Mouse (Mus musculus) CH12.LX (cell line): ENCODE results near the gene Usp25. TPM values are rescaled to one million over a fixed set of nuclear protein-coding genes. Genes with fewer than 3 reads are reported as not detected.

ENCODE experiments used
- DNase-seq: peaks from one replicate; pipeline ENCODE4 v3.0.0-alpha.2; 2013; ENCODE audit errors: extremely low read depth
- H3K27ac ChIP-seq: 2 replicates; pipeline ENCODE4 v1.5.1; 2012; ENCODE audit warnings: low read depth, mild to moderate bottlenecking, control low read depth, moderate library complexity; ENCODE audit not compliant: insufficient read depth
- H3K27me3 ChIP-seq: replicated peaks from 2 replicates; pipeline ENCODE3; 2012; ENCODE audit warnings: inconsistent platforms
- H3K36me3 ChIP-seq, 2 experiments: replicated peaks in 1 of 2; 2 replicates each; pipeline versions ENCODE3 to v1.6.1; 2012; ENCODE audit warnings: inconsistent platforms in 1 of 2, low read length in 1 of 2, mild to moderate bottlenecking in 1 of 2, mixed read lengths in 1 of 2, moderate library complexity in 1 of 2; ENCODE audit not compliant: control insufficient read depth in 1 of 2, insufficient read depth in 1 of 2
- H3K4me1 ChIP-seq, 2 experiments: 2 replicates each; pipeline ENCODE4 v1.6.1; 2012; ENCODE audit warnings: inconsistent platforms in 1 of 2, moderate library complexity in 1 of 2; ENCODE audit not compliant: insufficient read depth in 2 of 2, control insufficient read depth in 1 of 2
- H3K4me2 ChIP-seq: 2 replicates; pipeline ENCODE4 v1.6.1; 2012; ENCODE audit warnings: low read depth, mild to moderate bottlenecking, control low read depth; ENCODE audit not compliant: poor library complexity, insufficient read depth, severe bottlenecking
- H3K4me3 ChIP-seq, 3 experiments: fragments of 150-350 bp in 1 of 3; sonication (generic) in 1 of 3; replicated peaks in 1 of 3; 2 replicates each; pipeline versions ENCODE3 to v1.5.1; 2011 to 2012; ENCODE audit warnings: low read depth in 2 of 3, low read length in 2 of 3, mild to moderate bottlenecking in 2 of 3, moderate library complexity in 2 of 3, control low read depth in 1 of 3, improper control_type of control experiment in 1 of 3, inconsistent platforms in 1 of 3, mixed read lengths in 1 of 3; ENCODE audit not compliant: poor library complexity in 1 of 3
- H3K79me2 ChIP-seq: replicated peaks from 2 replicates; pipeline ENCODE4 v1.6.1; 2012; ENCODE audit warnings: mild to moderate bottlenecking, moderate library complexity; ENCODE audit not compliant: control insufficient read depth, poor library complexity, insufficient read depth, severe bottlenecking; ENCODE audit errors: extremely low read depth
- H3K9ac ChIP-seq: 2 replicates; pipeline ENCODE4 v1.6.1; 2012; ENCODE audit warnings: low read depth, mild to moderate bottlenecking, control low read depth, moderate library complexity; ENCODE audit not compliant: insufficient read depth
- H3K9me3 ChIP-seq: replicated peaks from 2 replicates; pipeline ENCODE3; 2012; ENCODE audit warnings: low read length, inconsistent platforms, mixed read lengths
- BHLHE40 ChIP-seq: IDR thresholded peaks from 2 replicates; pipeline ENCODE4 v1.6.1; 2011; ENCODE audit warnings: mild to moderate bottlenecking, low read depth, low read length, improper control_type of control experiment
- CHD1 ChIP-seq: IDR thresholded peaks from 2 replicates; pipeline ENCODE4 v1.6.1; 2012; ENCODE audit warnings: low read depth, low read length, improper control_type of control experiment, inconsistent platforms
- CTCF ChIP-seq, 2 experiments: IDR thresholded peaks in 1 of 2; conservative IDR thresholded peaks in 1 of 2; 2 replicates each; pipeline ENCODE4 v1.5.1; 2011 to 2012; ENCODE audit warnings: low read depth in 2 of 2, low read length in 2 of 2, improper control_type of control experiment in 1 of 2, inconsistent platforms in 1 of 2, mild to moderate bottlenecking in 1 of 2, moderate library complexity in 1 of 2
- E2F4 ChIP-seq: IDR thresholded peaks from 2 replicates; pipeline ENCODE4 v1.6.1; 2011; ENCODE audit warnings: low read depth, low read length, improper control_type of control experiment; ENCODE audit not compliant: insufficient replicate concordance
- ELF1 ChIP-seq: IDR thresholded peaks from 2 replicates; pipeline ENCODE4 v1.6.1; 2014; ENCODE audit warnings: low read depth, mild to moderate bottlenecking, inconsistent platforms, low read length, improper control_type of control experiment
- GABPA ChIP-seq: IDR thresholded peaks from 2 replicates; pipeline ENCODE4 v1.6.1; 2012; ENCODE audit warnings: low read depth, low read length, improper control_type of control experiment, inconsistent platforms; ENCODE audit not compliant: insufficient replicate concordance
- HCFC1 ChIP-seq: IDR thresholded peaks from 2 replicates; pipeline ENCODE4 v1.6.1; 2012; ENCODE audit warnings: low read depth, mild to moderate bottlenecking, inconsistent platforms, low read length, improper control_type of control experiment
- IRF4 ChIP-seq: IDR thresholded peaks from 2 replicates; pipeline ENCODE4 v1.6.1; 2014; ENCODE audit warnings: low read depth, mild to moderate bottlenecking, inconsistent platforms, low read length, improper control_type of control experiment
- JUN ChIP-seq: IDR thresholded peaks from 2 replicates; pipeline ENCODE4 v1.6.1; 2011; ENCODE audit warnings: low read depth, mild to moderate bottlenecking, low read length, improper control_type of control experiment, moderate library complexity; ENCODE audit not compliant: insufficient read depth
- KAT2A ChIP-seq: IDR thresholded peaks from 2 replicates; pipeline ENCODE4 v1.6.1; 2012; ENCODE audit warnings: low read length, improper control_type of control experiment, inconsistent platforms; ENCODE audit not compliant: insufficient replicate concordance
- MAZ ChIP-seq: IDR thresholded peaks from 2 replicates; pipeline ENCODE4 v1.6.1; 2012; ENCODE audit warnings: low read depth, mild to moderate bottlenecking, inconsistent platforms, low read length, improper control_type of control experiment, moderate library complexity
- MYC ChIP-seq: IDR thresholded peaks from 2 replicates; pipeline ENCODE4 v1.6.1; 2011; ENCODE audit warnings: low read depth, mild to moderate bottlenecking, improper control_type of control experiment, low read length
- NRF1 ChIP-seq: IDR thresholded peaks from 2 replicates; pipeline ENCODE4 v1.6.1; 2014; ENCODE audit warnings: low read depth, mild to moderate bottlenecking, inconsistent platforms, low read length, improper control_type of control experiment, moderate library complexity
- PAX5 ChIP-seq: IDR thresholded peaks from 2 replicates; pipeline ENCODE4 v1.6.1; 2012; ENCODE audit warnings: low read length, inconsistent platforms, mixed read lengths
- RAD21 ChIP-seq: IDR thresholded peaks from 2 replicates; pipeline ENCODE4 v1.6.1; 2011; ENCODE audit warnings: low read depth, mild to moderate bottlenecking, low read length, improper control_type of control experiment, moderate library complexity
- RCOR1 ChIP-seq: conservative IDR thresholded peaks from 2 replicates; pipeline ENCODE4 v1.6.1; 2012; ENCODE audit warnings: low read depth, mild to moderate bottlenecking, inconsistent platforms, low read length, improper control_type of control experiment
- TCF12 ChIP-seq: IDR thresholded peaks from 2 replicates; pipeline ENCODE4 v1.6.1; 2014; ENCODE audit warnings: low read depth, mild to moderate bottlenecking, inconsistent platforms, low read length, improper control_type of control experiment
- UBTF ChIP-seq: IDR thresholded peaks from 2 replicates; pipeline ENCODE4 v1.6.1; 2012; ENCODE audit warnings: low read depth, mild to moderate bottlenecking, inconsistent platforms, low read length, improper control_type of control experiment, moderate library complexity
- USF1 ChIP-seq: IDR thresholded peaks from 2 replicates; pipeline ENCODE4 v1.6.1; 2014; ENCODE audit warnings: low read depth, mild to moderate bottlenecking, inconsistent platforms, low read length, improper control_type of control experiment
- ZC3H11A ChIP-seq: IDR thresholded peaks from 2 replicates; pipeline ENCODE4 v1.6.1; 2012; ENCODE audit warnings: low read depth, mild to moderate bottlenecking, inconsistent platforms, low read length, improper control_type of control experiment
- ZMIZ1 ChIP-seq: IDR thresholded peaks from 2 replicates; pipeline ENCODE4 v1.6.1; 2012; ENCODE audit warnings: low read depth, mild to moderate bottlenecking, inconsistent platforms, low read length, improper control_type of control experiment
- ZNF384 ChIP-seq: IDR thresholded peaks from 2 replicates; pipeline ENCODE4 v1.6.1; 2012; ENCODE audit warnings: low read depth, low read length, improper control_type of control experiment, inconsistent platforms
- dilution Hi-C: fragments of 300-500 bp; cut with MboI; formaldehyde crosslinking; loops from 2 replicates; pipeline ENCODE4 v1.14.3; 2020; ENCODE audit warnings: low sequenced_read_pairs; ENCODE audit not compliant: extremely low pct_unique_long_range_greater_than_20kb, extremely low pct_ligation_motif_present
- in situ Hi-C: fragments of 300-500 bp; cut with MboI; formaldehyde crosslinking; loops from 3 replicates; pipeline ENCODE4 v1.14.3; 2019; ENCODE audit warnings: low sequenced_read_pairs, low pct_ligation_motif_present, low pct_unique_long_range_greater_than_20kb, mixed read lengths
- polyA plus RNA-seq: library from polyadenylated mRNA; unstranded; fragments of >175 nt; gene quantifications from 2 replicates; pipeline ENCODE4 v1.2.1, GENCODE M21; 2012; ENCODE audit warnings: low read depth; ENCODE audit not compliant: insufficient read length
- total RNA-seq, 2 experiments: library from RNA; depleted of rRNA; stranded (reverse); fragments of 300-350 nt in 1 of 2; fragments of >200 nt in 1 of 2; gene quantifications; 2 replicates each; pipeline ENCODE4 v1.2.3; 2012 to 2014

The Usp25 gene
- total and polyA plus RNA-seq, 3 experiments = 30.5 to 42.1 (median 32.5) TPM

GRCm38 (mm10) chr16:77146801-77147200, 133.3 kb downstream of the Usp25 start:
- no peak for TF ChIP-seq HCFC1
- TF ChIP-seq ZNF384 = no peak
- TF ChIP-seq BHLHE40 = no peak
- TF ChIP-seq RAD21 = no peak
- no peak for TF ChIP-seq RCOR1
- no peak for TF ChIP-seq IRF4
- TF ChIP-seq USF1 = no peak
- no peak for TF ChIP-seq MAZ
- no peak for TF ChIP-seq UBTF
- no peak for TF ChIP-seq KAT2A
- TF ChIP-seq NRF1 = no peak
- no peak for TF ChIP-seq JUN
- no peak for TF ChIP-seq E2F4
- no peak for TF ChIP-seq ELF1
- TF ChIP-seq ZC3H11A = no peak
- TF ChIP-seq MYC = no peak
- no peak for TF ChIP-seq CTCF (conservative IDR thresholded peaks at IDR 0.05 in 1 of 2, IDR thresholded peaks at IDR 0.05 in 1 of 2; ENCODE audit: low read depth in 2 of 2, low read length in 2 of 2)
- no peak for TF ChIP-seq ZMIZ1
- TF ChIP-seq CHD1 = no peak
- TF ChIP-seq GABPA = no peak
- Histone ChIP-seq H3K27me3 (no peaks in the 10 kb centered on the region), H3K9me3 (peaks cover 14% of the 10 kb centered on the region), H3K27ac (no peak overlapping the region), H3K4me1 (no peaks in the 10 kb centered on the region), H3K9ac (no peak overlapping the region), H3K4me3 (no peak overlapping the region), H3K79me2 (no peaks in the 10 kb centered on the region), H3K4me2 (no peak overlapping the region), H3K36me3 (no peaks in the 10 kb centered on the region)
- dilution Hi-C loops = no loop called here
- in situ Hi-C loops = loop anchor here (25.0 kb wide), 2 partner anchors 290 to 1016 kb away; no protein-coding TSS in a partner anchor
- DNase-seq = no peak

- in situ Hi-C loops = no loop called here
- H3K27me3 ChIP-seq = no peaks in the 10 kb centered on the region
- H3K36me3 ChIP-seq = no peaks in the 10 kb centered on the region
- H3K79me2 ChIP-seq = no peaks in the 10 kb centered on the region
- H3K9me3 ChIP-seq = peaks cover 10% of the 10 kb centered on the region
- dilution Hi-C loops = no loop called here
- H3K4me3 ChIP-seq = no peak overlapping the region
- no peak overlapping the region for H3K4me2 ChIP-seq
- H3K9ac ChIP-seq = no peak overlapping the region
- H3K27ac ChIP-seq = no peak overlapping the region
- DNase-seq = no peak
- no peaks in the 10 kb centered on the region for H3K4me1 ChIP-seq
- TF ChIP-seq TCF12 (no peak), PAX5 (no peak)
Observed at GRCm38 (mm10) chr16:77150338-77150737, 136.8 kb downstream of the Usp25 start.
